Mouse (Mus musculus) heart, postnatal 4 days (tissue): ENCODE results near the gene Cxcr5. TPM values are rescaled to one million over a fixed set of nuclear protein-coding genes. Genes with fewer than 3 reads are reported as not detected.
"Not testable (repeated sequence)": the region's sequence is repeated elsewhere in the genome, so short reads cannot be mapped to it uniquely, and the experiment has no call there.

Source experiments
- DNase-seq: peaks from one replicate; pipeline ENCODE4 v3.0.0; 2021
- total RNA-seq, 2 experiments: library from RNA; stranded (reverse); gene quantifications; 2 replicates each; pipeline ENCODE4 v1.2.3; 2021

Gene Cxcr5
- total RNA-seq, 2 experiments from 2014 or later: 0.14 to 0.29 TPM

DNA sequence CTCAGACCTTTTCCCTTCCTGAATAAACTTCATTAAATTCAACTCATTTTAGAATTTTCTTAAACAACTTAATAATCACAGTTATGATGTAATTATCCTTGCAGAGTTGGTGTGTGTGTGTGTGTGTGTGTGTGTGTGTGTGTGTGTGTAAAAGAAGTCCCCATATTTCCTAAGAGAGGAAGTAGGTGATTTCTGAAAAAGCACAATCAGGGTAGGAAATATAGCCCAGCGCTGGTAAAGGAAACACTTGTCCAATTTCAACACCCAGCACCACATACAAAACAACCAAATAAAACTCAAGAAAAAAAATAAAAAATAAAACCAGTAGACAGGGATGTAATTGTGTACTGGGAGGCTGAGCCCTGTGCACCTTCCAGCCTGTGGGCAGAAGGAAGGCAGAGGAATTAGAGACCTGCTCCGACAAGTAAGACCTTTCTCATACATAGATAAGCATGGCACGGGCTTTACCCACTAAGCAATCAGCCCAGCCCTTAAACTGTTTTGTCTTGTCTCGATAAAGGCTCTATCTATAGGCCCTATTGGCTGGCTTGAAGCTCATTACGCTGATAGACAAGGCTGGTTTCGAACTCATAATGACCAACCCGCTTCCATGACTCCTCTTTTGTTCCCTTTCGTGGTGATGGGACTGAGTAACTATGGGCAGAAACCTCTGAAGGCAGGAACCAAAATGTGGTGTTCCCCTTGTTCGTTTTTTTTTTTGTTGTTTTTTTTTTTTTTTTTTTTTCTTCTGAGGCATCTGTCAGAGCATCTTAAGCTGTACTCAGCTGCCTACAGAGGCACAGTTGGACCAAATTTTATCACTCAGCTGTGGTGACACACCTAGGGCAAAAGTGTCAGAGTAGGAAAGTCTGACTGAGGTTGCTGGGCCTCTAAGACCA, 25.8 kb upstream of the Cxcr5 start:
- no peak for DNase-seq

DNA sequence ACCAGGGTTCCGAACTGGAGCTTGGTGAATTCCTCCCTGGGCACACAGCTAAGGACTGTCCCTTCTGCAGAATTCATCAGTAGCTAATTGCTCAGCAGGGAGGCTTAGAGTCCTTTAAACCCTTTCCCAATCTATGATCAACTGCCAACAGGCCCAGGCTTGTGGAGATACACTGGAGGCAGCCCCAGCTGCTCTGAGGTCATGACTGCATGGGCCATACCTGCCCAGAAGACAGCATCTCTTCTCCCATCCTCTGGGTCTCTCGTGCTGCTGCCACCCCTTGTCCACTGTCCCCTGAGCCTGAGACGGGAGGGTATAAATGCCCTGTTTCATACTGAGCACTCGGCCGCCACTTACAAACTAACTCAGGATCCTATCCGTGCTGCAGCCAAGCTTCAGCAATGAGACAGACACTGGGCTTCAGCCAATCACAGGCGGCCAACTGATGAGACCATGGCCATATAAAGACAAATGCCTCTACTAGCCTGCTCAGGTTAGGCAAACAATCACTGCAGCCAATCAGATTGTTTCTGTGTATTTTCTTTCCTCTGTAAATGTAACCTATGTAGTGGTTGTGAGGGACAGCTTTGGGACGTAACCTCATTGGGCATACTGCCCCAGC, 25.1 kb upstream of the Cxcr5 start:
- DNase-seq: no peak

DNA sequence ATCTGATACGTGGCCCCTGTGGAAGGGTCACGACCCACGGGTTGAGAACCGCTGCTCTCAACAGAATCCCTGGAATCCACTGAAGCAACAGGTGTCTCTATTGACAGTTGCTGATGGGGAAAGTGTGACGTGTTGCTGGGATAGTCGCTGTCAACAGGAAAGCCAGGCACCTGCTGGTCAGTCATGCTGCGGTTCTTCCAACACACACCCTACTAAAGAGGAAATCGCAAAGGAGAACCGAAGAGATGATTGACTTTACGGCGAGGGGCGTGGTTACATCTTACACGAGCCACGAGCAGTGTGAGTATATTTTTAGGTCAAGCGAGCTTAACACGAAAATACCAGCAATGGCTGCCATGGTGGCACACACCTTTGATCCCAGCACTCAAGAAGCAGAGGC, 20.7 kb upstream of the Cxcr5 start:
- DNase-seq: no peak

GRCm38 (mm10) chr9:44581423-44581822, 19.7 kb upstream of the Cxcr5 start:
- DNase-seq: no peak

DNA sequence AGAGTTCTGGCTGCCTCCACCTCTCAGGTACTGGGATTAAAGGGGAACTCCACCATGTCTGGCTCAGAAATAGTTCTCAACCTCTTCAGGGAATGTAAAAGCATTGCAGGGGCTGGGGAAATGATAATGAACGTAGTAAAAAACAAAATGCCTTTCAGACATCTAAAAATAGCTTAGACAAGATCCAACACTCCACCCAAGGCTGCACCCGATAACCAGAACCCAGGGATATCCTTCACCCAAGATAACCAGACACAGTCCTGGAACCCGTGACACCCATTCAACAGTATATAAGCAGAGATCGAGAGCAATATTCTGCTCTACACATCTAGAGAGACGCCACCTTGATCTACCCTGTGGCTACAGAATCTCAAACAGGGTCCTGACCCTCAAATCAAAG, 18.4 kb upstream of the Cxcr5 start:
- no peak for DNase-seq

GRCm38 (mm10) chr9:44579392-44579791, 17.7 kb upstream of the Cxcr5 start:
- peak; percentile 67 for DNase-seq

DNA sequence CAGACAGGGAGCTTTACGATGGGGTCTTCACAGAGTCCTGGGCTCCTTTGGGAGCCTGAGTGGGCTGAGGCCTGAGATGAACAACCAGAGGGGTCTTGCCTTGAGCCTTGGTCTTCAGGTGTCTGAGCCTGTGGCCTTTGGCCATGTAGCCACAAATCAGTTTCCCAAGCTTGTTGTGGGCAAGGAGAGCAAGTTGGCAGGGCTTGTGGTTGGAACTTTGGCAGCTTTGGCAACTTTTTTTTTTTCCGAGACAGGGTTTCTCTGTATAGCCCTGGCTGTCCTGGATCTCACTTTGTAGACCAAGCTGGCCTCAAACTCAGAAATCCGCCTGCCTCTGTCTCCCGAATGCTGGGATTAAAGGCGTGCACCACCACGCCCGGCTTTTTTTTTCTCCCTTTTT, 14.4 kb upstream of the Cxcr5 start:
- not testable (repeated sequence) for DNase-seq

- no peak for DNase-seq
These were observed 13.4 kb upstream of the Cxcr5 start for GRCm38 (mm10) chr9:44575095-44575494.

DNA sequence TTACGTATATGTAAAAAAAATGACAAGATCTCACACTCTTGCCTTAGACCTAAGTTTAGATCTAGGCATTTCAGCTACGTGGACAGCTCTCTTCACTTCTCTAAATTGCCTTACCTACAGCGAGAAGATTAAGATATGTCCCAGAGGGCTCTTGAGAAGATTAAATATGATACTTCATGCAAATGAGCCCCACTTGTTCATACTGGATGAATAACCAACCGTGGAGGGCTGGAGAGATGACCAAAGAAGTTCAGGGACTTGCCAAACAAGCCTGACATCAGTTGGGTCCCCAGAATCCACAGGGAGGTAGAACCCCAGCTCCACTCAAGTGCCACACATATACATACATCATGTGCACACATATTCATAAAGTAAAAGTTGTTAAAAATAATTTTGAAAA, 11.6 kb upstream of the Cxcr5 start:
- DNase-seq: no peak

DNA sequence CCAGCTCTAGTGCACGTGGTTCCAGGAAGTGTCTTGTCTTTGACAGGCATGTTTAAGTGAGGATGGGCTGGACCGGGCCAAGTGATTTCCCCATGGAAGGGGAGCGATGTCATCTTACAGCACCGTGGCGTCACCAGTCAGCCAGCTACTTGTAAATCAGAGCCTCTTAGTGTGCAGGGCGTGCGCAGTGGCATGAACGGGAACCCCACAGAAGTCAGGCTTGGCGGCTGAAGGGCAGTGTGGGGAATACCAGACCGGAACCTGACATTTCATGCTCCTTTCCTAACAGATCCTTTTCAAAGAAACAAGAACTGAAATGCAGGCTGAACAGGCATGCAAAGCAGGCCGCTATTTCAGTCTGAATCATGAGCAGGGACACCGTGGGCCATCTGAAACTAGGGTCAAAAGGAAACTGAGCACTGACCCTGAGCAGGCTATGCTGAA, 9.3 kb upstream of the Cxcr5 start:
- DNase-seq: no peak

GRCm38 (mm10) chr9:44568083-44568455, 6.4 kb upstream of the Cxcr5 start:
- DNase-seq: no peak

- peak; percentile 55 for DNase-seq
These were observed 5.8 kb upstream of the Cxcr5 start for GRCm38 (mm10) chr9:44567338-44568082.

- DNase-seq: no peak
These were observed 3.7 kb upstream of the Cxcr5 start for GRCm38 (mm10) chr9:44565367-44565766.

GRCm38 (mm10) chr9:44562936-44563335, 1.3 kb upstream of the Cxcr5 start:
- DNase-seq: no peak

DNA sequence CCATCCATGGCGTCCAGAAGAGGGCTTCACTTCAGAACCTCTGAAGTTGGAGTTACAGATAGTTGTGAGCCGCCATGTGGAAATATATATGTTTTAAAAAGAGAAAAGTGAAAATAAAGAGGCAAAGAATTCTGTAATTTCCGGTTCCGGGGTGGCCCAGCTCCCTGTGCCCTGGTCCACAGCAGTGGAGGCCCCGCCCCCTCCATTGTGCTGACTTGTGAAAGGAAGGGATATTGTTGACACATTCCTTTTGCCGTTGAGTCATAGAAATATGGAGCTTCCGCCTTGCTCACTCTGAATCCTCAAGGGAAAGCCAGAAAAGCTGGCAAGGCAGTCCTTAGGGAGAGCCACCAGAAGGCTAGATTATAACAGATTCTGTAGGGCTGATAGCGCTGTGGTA, 9.5 kb downstream of the Cxcr5 start:
- DNase-seq: peak; percentile 50

DNA sequence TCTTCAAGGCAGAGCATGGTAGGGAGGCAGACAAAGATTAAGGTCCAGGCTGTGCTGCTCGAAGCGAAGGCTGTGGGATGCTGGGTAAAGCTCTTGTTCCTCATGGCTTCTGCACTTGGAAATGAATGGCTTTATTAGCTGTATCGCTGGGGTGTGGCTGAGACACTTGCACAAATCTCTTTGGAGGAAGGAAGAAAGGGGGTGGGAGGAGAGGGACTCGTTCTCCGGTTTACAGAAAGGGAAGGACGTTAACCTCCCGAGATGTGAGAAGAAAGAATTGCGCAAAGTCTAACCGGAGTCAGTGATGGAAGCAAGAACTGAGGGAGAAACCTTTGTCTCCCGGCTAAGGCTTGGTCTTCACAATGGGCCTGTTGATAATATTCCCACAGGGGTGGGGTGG, 10.5 kb downstream of the Cxcr5 start:
- DNase-seq: no peak

GRCm38 (mm10) chr9:44548412-44549152, 13.1 kb downstream of the Cxcr5 start:
- DNase-seq: no peak

DNA sequence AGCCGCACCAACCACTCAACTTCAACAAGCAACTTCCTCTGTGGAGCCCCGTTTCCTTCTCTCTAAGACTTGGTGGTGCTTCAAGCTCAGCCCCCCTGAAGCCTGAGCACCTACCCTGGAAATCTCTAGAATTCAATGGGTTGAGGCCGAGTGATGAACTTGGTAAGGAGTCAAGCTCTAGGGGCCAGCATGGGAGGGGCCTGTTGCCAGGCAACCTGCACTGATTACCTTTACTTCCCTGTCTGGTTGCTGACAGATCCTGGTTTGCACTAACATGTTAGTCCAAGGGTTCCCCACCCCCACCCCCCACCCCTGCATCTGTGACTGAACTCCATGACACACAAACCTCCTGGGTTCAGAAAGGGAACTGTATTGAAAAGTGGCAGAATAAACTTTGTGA, 16.7 kb downstream of the Cxcr5 start:
- no peak for DNase-seq

DNA sequence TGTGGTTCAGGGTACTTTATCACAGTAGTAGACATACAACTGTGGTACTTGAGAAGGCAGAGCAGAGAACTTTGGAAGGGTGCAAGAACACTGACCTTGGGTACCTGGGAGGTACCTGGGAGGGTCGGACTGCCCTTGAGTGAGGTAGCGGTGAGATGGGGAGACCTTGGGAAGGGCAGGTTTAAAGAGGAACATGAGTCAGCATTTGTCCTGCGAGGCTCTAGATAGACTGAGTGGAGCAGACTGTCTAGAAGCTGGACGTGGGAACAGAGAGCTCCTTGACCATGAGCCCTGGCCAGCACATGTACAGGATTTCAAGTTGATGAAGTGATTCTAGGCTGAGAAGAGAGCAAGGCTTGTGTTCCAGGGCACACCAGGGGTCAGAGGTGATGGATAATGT, 19.3 kb downstream of the Cxcr5 start:
- no peak for DNase-seq

GRCm38 (mm10) chr9:44540676-44541075, 21.0 kb downstream of the Cxcr5 start:
- DNase-seq: no peak

DNA sequence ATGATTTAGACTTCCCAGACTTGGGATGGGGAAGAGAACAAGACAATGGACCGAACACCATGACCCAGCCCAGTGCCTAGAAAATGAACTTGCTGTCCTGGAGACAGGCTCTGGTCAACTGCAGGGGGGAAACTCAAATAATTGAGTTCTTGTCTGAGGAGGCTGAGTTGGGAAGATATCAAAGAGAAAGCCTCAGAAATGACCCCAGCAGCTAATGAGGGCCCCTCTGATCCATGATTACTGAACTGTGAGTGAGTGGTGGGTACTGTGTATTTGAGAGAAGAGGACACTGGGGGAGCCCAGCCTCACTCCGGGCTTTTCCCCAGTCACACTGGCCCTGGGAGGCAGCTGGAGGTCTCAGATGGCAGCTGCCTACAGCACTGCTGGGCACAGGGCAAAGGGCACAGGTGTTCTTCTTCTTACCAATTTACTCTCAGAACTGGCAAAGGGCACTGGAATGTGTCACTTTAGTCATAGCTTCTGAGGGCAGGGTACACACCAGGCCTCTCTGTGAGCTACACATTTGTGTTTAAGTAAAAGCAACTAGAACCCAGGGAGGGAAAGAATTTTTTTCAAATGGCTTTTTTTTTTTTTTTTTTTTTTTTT, 21.8 kb downstream of the Cxcr5 start:
- DNase-seq: no peak

- no peak for DNase-seq
These were observed 23.9 kb downstream of the Cxcr5 start for GRCm38 (mm10) chr9:44537625-44538301.
